Mouse (Mus musculus) right cerebral cortex, postnatal 10 days (tissue): Measurements from ENCODE around the gene Pik3r1.

Experiments used
- DNase-seq, 2 experiments: peaks; one replicate each; pipeline ENCODE4 v3.0.0; 2021; ENCODE audit warnings: low spot score in 2 of 2

Pik3r1 gene

GRCm38 (mm10) chr13:101767809-101768629 is at the start of gene Pik3r1:
Gene Pik3r1 (minus strand): TSS chr13:101768217.
- peak; percentile 97 to 98 for DNase-seq

- peak; percentile 42 to 49 for DNase-seq
Observed at GRCm38 (mm10) chr13:101813267-101813900, 45.4 kb upstream of the Pik3r1 start.

GRCm38 (mm10) chr13:101812341-101812740 is 44.3 kb upstream of the Pik3r1 start:
- no peak for DNase-seq

GRCm38 (mm10) chr13:101811882-101812281 is 43.9 kb upstream of the Pik3r1 start:
- peak; percentile 66 to 74 for DNase-seq

- peak; percentile 84 to 85 for DNase-seq
Observed at GRCm38 (mm10) chr13:101810667-101811066, 42.6 kb upstream of the Pik3r1 start.

GRCm38 (mm10) chr13:101809796-101810195 is 41.8 kb upstream of the Pik3r1 start:
- DNase-seq, result no peak

GRCm38 (mm10) chr13:101805559-101806091 is 37.6 kb upstream of the Pik3r1 start:
- DNase-seq, result no peak

- peak; percentile 86 for DNase-seq
Observed at GRCm38 (mm10) chr13:101801372-101802186, 33.6 kb upstream of the Pik3r1 start.

- no peak for DNase-seq
Observed at GRCm38 (mm10) chr13:101800833-101801371, 32.9 kb upstream of the Pik3r1 start.

GRCm38 (mm10) chr13:101800021-101800596 is 32.1 kb upstream of the Pik3r1 start:
- no peak for DNase-seq

- DNase-seq, result no peak
Observed at GRCm38 (mm10) chr13:101799318-101799717, 31.3 kb upstream of the Pik3r1 start.

GRCm38 (mm10) chr13:101798522-101798921 is 30.5 kb upstream of the Pik3r1 start:
- no peak for DNase-seq

- DNase-seq, result no peak
Observed at GRCm38 (mm10) chr13:101796983-101797382, 29.0 kb upstream of the Pik3r1 start.

- DNase-seq, result no peak
Observed at GRCm38 (mm10) chr13:101785705-101786104, 17.7 kb upstream of the Pik3r1 start.

- no peak for DNase-seq
Observed at GRCm38 (mm10) chr13:101784651-101785289, 16.8 kb upstream of the Pik3r1 start.

- no peak for DNase-seq
Observed at GRCm38 (mm10) chr13:101779011-101779410, 11.0 kb upstream of the Pik3r1 start.

- DNase-seq, result no peak
Observed at GRCm38 (mm10) chr13:101777851-101778250, 9.8 kb upstream of the Pik3r1 start.

GRCm38 (mm10) chr13:101771071-101771470 is 3.1 kb upstream of the Pik3r1 start:
- no peak for DNase-seq

GRCm38 (mm10) chr13:101769955-101770354 is 1.9 kb upstream of the Pik3r1 start:
- DNase-seq, result no peak

- DNase-seq, result peak; percentile 77 to 81
Observed at GRCm38 (mm10) chr13:101768630-101768991, 594 bp upstream of the Pik3r1 start.
